Mouse (Mus musculus) ES-E14 (cell line): Measurements from ENCODE around the gene Smndc1. TPM values are rescaled to one million over a fixed set of nuclear protein-coding genes. Genes with fewer than 3 reads are reported as not detected.

ENCODE experiments used
- DNase-seq: peaks from one replicate; pipeline ENCODE4 v3.0.0-alpha.2; 2013; ENCODE audit warnings: low read depth, low spot score
- H3K27ac ChIP-seq: 2 replicates; pipeline ENCODE4 v1.5.1; 2012; ENCODE audit warnings: low read depth, mild to moderate bottlenecking, low read length, moderate library complexity, mixed read lengths; ENCODE audit not compliant: poor library complexity, insufficient read depth, severe bottlenecking
- H3K36me3 ChIP-seq: 2 replicates; pipeline ENCODE4 v1.6.1; 2012; ENCODE audit warnings: mild to moderate bottlenecking, low read length, moderate library complexity, mixed read lengths; ENCODE audit not compliant: control insufficient read depth, poor library complexity, insufficient read depth, severe bottlenecking
- H3K4me1 ChIP-seq, 2 experiments: fragments of 150-350 bp in 1 of 2; sonication (generic) in 1 of 2; 2 replicates each; pipeline ENCODE4 v1.6.1; 2012; ENCODE audit warnings: low read length in 2 of 2, mild to moderate bottlenecking in 1 of 2, mixed read lengths in 1 of 2; ENCODE audit not compliant: control insufficient read depth in 2 of 2, insufficient read depth in 2 of 2, poor library complexity in 1 of 2
- H3K4me3 ChIP-seq, 2 experiments: fragments of 150-350 bp in 1 of 2; sonication (generic) in 1 of 2; 2 replicates each; pipeline ENCODE4 v1.5.1; 2012; ENCODE audit warnings: low read length in 2 of 2, low read depth in 1 of 2, mild to moderate bottlenecking in 1 of 2, mixed read lengths in 1 of 2; ENCODE audit not compliant: insufficient read depth in 1 of 2, poor library complexity in 1 of 2, severe bottlenecking in 1 of 2
- H3K9ac ChIP-seq: 2 replicates; pipeline ENCODE4 v1.6.1; 2012; ENCODE audit warnings: low read depth, mild to moderate bottlenecking, low read length, mixed read lengths; ENCODE audit not compliant: poor library complexity, insufficient read depth, severe bottlenecking
- H3K9me3 ChIP-seq: fragments of 150-350 bp; sonication (generic); 2 replicates; pipeline ENCODE4 v1.6.1; 2012; ENCODE audit warnings: low read depth, mild to moderate bottlenecking, low read length; ENCODE audit not compliant: control insufficient read depth, insufficient read depth
- CHD2 ChIP-seq: IDR thresholded peaks from 2 replicates; pipeline ENCODE4 v1.6.1; 2014; ENCODE audit warnings: mild to moderate bottlenecking, low read depth, low read length, inconsistent platforms
- HCFC1 ChIP-seq: IDR thresholded peaks from 2 replicates; pipeline ENCODE4 v1.6.1; 2012; ENCODE audit warnings: low read length, inconsistent platforms, borderline replicate concordance; ENCODE audit not compliant: insufficient read depth
- MAFK ChIP-seq: IDR thresholded peaks from 2 replicates; pipeline ENCODE4 v1.6.1; 2014; ENCODE audit warnings: mild to moderate bottlenecking, low read depth, low read length, inconsistent platforms; ENCODE audit not compliant: insufficient read depth
- ZC3H11A ChIP-seq: IDR thresholded peaks from 2 replicates; pipeline ENCODE4 v1.6.1; 2012; ENCODE audit warnings: low read depth, mild to moderate bottlenecking, inconsistent platforms, low read length, borderline replicate concordance
- ZNF384 ChIP-seq: IDR thresholded peaks from 2 replicates; pipeline ENCODE4 v1.6.1; 2012; ENCODE audit warnings: low read depth, low read length, inconsistent platforms
- in situ Hi-C, 2 experiments: fragments of 600-800 bp; cut with MboI; formaldehyde crosslinking; loops; one replicate each; pipeline ENCODE4 v1.15.1; 2025; ENCODE audit warnings: low sequenced_read_pairs in 2 of 2, inconsistent platforms in 1 of 2; ENCODE audit not compliant: unreplicated experiment in 2 of 2
- total RNA-seq: library from RNA; depleted of rRNA; stranded (reverse); fragments of 300-350 nt; gene quantifications from 2 replicates; pipeline ENCODE4 v1.2.3, GENCODE M21; 2012

Gene Smndc1
- total RNA-seq, 1 experiment = 37.4 TPM

DNA sequence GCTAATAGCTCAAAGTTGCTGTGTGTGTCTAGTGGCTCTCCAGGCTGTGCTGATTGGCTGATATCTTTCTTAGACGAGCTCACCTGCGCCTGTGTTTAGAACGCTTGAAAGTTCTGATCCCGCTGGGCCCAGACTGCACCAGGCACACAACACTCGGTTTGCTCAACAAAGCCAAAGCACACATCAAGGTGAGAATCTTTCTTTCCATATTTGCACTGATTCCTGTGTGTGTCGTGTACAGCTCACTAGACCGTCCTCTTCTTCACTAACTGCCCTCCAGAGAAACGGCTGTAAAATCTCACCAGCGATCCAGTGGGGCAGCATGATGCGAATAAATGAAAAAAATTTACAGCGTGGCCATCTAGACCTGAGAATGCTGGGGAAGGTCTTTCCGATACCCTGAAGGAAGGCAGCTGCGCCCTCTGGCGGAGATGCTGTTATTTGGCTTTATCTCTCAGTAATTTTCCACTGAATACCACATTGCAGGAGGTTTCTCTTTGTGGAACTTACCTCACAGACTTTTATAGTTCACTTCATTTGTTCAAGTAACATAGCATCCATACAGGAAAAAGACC lies 20.8 kb downstream of the Smndc1 start:
- DNase-seq = peak; percentile 89
- Histone ChIP-seq H3K27ac (no peak overlapping the region), H3K36me3 (peaks cover 4% of the 10 kb centered on the region; the same call in 1 of the 2 replicates), H3K9ac (peak overlapping the region; percentile 55; the same call in 1 of the 2 replicates), H3K4me1 (peaks cover 0 to 11% of the 10 kb centered on the region in 2 experiments; a peak in 2 of 4 replicates), H3K9me3 (no peaks in the 10 kb centered on the region), H3K4me3 (peak overlapping the region in 1 of 2 experiments; percentile 29; a peak in 2 of 4 replicates)
- in situ Hi-C loops = loop anchor here in 1 of 2 experiments (10.0 kb wide), 1 partner anchor 125 kb away; no protein-coding TSS in a partner anchor
- TF ChIP-seq CHD2 = no peak
- TF ChIP-seq ZC3H11A = peak; percentile 67; the same call in 1 of the 2 replicates
- no peak for TF ChIP-seq MAFK
- 0 out of 2 replicates have a peak, but pooled peaks have one; percentile 33 for TF ChIP-seq ZNF384
- TF ChIP-seq HCFC1 = no peak

DNA sequence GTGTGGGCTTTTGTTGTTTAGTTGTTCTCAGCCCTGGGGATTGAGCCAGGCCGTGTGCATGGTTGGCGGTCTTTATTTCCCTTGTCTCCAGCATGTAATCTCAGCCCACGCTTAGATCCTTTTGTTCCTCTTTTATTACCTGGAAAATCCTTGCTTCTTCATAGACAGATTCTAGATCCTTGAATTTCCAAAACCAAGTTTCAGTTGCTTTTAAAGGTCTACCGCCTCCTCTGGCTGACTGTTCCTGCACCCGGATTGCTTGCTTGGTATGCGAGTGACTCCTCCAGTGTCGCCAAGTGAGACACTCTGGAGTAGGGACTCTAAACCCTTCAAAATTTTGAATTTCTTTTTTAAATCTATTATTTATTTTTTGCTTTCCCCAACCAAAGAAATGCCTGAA lies 23.5 kb downstream of the Smndc1 start:
- in situ Hi-C loops = loop anchor here in 1 of 2 experiments (10.0 kb wide), 1 partner anchor 122 kb away; no protein-coding TSS in a partner anchor

GRCm38 (mm10) chr19:53366057-53366775 lies 24.2 kb downstream of the Smndc1 start:
- Histone ChIP-seq H3K9me3 (no peaks in the 10 kb centered on the region), H3K4me3 (no peak overlapping the region), H3K27ac (no peak overlapping the region), H3K4me1 (peaks cover 0 to 9% of the 10 kb centered on the region in 2 experiments; a peak in 2 of 4 replicates), H3K36me3 (no peaks in the 10 kb centered on the region), H3K9ac (no peak overlapping the region)
- DNase-seq = no peak
- TF ChIP-seq ZC3H11A (no peak), MAFK (no peak)
- in situ Hi-C loops = loop anchor here in 1 of 2 experiments (10.0 kb wide), 1 partner anchor 121 kb away; no protein-coding TSS in a partner anchor

More for the DNA sequence above, 23.5 kb downstream of the Smndc1 start:
- no peak overlapping the region for H3K4me3 ChIP-seq
- no peak overlapping the region for H3K27ac ChIP-seq
- no peak for TF ChIP-seq HCFC1
- TF ChIP-seq MAFK = no peak
- TF ChIP-seq CHD2 = no peak
- TF ChIP-seq ZC3H11A = no peak
- TF ChIP-seq ZNF384 = no peak
- DNase-seq = no peak
- H3K9me3 ChIP-seq = no peaks in the 10 kb centered on the region
- peaks cover 2% of the 10 kb centered on the region; the same call in 1 of the 2 replicates for H3K36me3 ChIP-seq
- H3K9ac ChIP-seq = no peak overlapping the region
- peaks cover 0 to 9% of the 10 kb centered on the region in 2 experiments; a peak in 2 of 4 replicates for H3K4me1 ChIP-seq

DNA sequence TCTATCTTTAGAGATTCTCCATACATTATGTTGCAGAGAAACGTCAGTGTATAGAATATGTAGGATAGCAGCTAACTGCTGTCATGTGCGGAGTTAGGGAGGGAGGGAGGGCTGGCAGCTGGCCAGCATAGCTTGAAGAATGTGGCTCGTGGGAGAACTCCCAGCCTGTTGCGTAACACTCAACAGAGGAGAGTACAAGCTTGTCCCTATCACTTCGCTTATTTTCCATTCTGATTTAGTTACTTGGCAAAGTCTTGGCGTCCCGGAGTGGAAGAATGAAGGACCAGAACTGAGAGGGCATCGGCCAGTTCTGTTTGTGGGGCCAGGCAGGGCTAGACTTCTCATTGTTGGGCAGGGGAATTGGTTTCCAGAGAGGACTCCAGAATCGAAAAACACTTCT lies 25.4 kb downstream of the Smndc1 start:
- Histone ChIP-seq H3K9me3 (no peaks in the 10 kb centered on the region), H3K36me3 (no peaks in the 10 kb centered on the region), H3K4me1 (peaks cover 0 to 6% of the 10 kb centered on the region in 2 experiments; a peak in 2 of 4 replicates), H3K9ac (no peak overlapping the region), H3K4me3 (no peak overlapping the region), H3K27ac (no peak overlapping the region)
- no peak for DNase-seq
- in situ Hi-C loops = loop anchor here in 1 of 2 experiments (10.0 kb wide), 1 partner anchor 120 kb away; no protein-coding TSS in a partner anchor
- TF ChIP-seq MAFK = no peak
- TF ChIP-seq HCFC1 = no peak
- TF ChIP-seq ZC3H11A = no peak
- TF ChIP-seq CHD2 = no peak
- no peak for TF ChIP-seq ZNF384
